Mouse (Mus musculus): ENCODE data around the gene E130114P18Rik.

The E130114P18Rik gene

DNA sequence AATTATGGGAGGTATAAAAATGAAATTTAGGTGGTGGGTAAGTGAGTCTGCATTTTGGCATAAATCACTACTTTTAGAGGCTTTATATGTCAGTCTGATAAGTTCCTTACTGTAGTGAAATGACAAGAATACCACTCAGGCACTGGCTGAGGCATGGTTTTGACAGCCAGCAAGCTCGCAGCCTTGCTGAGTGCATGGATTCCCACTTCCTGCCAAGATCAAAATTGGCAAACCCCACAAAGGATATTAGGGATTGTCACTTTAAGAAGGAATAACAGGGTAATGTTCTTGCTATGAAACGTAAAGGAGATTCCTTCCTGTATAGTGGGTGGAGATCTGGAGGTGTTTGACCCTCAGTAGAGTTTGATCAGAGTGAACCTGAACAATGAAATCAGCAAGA, 27.4 kb upstream of the E130114P18Rik start:
- no peak for DNase-seq (ENCODE audit: low read depth, low spot score)

DNA sequence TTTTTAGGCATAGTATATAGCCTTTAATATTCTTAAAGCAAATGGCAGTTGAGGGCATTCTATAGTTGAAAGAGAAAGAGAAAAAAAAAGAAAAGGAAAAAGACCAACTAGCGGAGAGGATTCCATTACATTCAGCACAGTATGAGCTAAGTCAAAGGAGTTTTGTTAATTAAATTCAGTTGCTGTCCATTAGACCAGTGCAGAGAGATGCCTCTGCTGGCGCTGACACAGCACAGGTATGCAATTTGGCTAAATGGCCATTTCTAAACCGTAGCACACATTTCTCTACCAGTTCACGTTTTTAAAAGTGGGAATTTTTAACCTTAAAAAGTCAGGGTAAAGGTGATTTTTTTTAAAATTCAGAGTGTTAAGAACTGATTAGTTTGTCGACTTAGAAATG, 26.8 kb upstream of the E130114P18Rik start:
- no peak for DNase-seq (ENCODE audit: low read depth, low spot score)

DNA sequence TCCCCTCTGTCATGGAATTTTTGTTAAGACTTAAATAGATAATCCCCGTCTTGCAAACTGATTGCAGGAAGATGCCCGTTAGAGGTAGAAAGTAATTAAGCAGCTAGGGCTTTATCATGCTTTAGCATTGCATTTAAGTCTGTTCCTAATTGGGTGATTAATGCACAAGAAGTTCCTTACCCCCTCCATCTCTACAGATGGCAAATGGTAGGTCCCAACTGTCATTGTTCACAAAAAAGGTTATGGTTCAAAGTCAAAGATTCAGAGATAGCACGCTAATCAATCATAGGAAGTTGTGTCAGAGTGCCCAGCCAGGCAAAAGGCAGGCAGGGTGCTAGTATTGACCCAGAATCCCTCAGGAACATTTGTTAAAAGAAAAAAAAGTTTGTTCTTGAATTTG, 25.9 kb upstream of the E130114P18Rik start:
- DNase-seq (ENCODE audit: low read depth, low spot score), result no peak

DNA sequence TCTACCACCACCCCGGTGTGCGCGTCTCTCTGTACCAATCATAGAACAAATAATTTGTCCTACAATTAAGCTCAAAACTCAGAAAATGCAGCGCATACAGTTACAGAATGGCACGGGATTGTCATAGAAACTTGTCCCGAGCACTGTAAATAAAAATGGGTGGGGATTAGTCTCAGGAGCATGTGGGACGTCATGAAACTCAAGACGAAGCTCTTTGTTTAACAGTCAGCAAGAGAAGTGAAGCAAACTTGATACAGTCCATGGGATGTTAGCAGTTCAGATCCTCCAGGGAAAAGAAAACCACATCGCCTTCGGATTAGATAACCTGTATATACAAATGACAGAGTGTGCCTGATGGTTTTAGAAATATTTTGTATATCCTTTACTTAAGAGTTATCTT, 18.6 kb upstream of the E130114P18Rik start:
- DNase-seq (ENCODE audit: low read depth, low spot score), result no peak

DNA sequence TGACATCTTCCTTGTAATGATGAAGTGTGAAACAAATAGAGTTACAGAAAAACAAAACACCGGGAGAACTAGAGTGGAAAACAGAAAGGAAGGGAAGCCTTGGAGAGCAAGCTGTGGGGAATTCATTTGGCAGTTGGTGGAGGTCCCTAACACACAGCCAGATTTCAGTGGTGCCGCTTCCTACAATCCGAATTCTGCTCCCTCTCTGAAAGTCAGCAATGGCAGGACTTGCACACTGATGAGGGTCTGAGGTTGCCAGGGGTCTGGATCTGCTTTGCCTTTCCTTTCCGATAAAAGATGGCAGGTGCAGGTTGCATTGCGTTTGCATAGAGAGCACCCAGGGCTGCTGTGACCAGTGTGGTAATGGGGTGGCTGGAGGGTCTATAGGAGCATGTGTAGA, 18.1 kb upstream of the E130114P18Rik start:
- DNase-seq (ENCODE audit: low read depth, low spot score), result no peak

DNA sequence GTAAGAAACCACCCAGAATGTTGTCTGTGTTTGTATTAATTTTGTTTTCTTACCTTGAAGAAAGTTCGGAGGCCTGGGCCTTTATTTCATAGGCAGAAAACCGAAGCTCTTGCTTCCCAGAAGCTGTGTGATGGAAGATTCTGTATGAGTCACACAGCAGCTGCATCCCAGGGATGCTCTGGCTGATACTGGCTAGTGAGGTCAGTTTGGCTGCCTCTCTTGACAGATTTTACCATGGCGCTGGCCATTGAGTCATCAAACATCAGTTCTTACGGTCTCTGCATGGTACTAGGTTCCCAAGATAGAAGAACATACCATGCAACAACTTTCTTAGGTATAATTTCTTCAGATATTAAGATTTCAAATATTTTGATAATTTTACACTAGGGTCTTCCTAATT, 17.0 kb upstream of the E130114P18Rik start:
- no peak for DNase-seq (ENCODE audit: low read depth, low spot score)

DNA sequence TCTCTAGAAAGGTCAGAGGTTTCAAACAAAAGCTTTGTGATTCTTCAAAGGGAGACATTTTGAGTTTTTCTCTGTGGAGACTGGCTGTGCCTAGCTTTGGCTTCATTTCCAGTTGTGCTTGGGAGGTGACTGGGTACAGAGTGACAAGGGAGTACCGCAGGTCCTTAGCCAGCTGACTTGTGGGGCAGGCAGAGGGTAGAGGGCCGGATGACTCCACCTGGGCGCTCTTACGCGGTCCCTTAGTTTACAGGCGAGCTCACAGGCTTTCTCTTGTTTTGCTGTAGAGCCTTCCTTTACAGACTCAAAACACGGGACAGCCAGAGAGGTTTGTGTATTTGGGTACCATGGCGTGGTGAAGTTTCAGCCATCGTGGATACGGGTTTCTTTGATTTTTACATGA, 16.1 kb upstream of the E130114P18Rik start:
- DNase-seq (ENCODE audit: low read depth, low spot score), result no peak

DNA sequence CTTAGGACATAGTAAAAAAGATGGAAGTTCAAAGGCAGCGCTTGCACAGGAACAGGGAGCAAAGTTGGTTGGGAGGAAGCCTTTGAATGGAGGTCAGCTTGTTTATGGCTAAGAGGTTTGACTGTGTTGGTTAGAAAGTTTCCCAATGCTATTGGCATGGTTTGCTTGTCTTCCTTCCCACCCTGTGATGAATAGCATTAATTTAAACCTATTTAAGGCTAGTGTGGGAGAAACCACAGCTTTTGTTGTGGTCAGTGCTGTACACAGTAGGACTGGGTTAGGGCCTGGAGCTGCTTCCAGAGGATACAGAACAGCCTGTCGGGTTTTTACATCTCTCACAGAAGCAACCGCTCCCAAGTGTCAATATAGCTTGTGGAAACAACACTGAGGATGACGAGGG, 10.7 kb upstream of the E130114P18Rik start:
- DNase-seq (ENCODE audit: low read depth, low spot score), result no peak

DNA sequence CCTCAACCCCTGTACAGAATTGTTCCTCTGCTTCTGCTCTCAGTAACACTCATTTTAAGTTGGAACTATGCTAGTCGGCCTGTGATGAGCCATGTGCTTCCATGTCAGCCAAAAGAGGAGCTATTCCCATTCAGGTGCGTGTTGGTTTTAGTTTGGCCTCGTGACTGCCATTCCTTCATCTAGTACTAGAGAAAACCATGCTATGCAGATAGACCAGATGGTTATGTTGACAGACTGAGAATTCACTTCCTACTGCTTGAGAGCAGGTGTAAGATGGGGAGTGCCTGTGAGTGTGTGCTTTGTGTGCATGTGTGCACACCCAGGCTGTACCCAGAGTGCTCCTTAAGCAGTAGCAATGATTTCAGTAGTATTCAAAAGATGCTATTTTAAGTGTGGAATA, 9.6 kb upstream of the E130114P18Rik start:
- DNase-seq (ENCODE audit: low read depth, low spot score), result no peak

DNA sequence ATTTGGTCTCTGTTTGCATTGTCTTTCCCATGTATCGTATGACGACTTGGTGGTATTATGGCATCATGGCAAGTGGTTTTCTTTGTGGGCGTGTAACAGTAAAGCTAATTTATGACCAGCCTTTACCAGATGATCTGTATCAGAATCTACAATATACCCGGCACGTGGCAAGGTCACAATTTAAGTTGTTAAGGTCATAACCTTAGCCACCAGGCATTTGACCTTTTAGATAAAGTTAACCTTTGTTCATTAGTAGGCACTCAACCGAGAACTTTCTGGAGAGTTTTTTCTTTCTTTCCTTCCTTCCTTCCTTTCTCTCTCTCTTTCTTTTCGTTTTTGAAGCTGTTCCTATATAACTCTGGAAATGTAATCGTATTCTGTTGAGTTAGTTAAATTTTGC, 8.7 kb upstream of the E130114P18Rik start:
- no peak for DNase-seq (ENCODE audit: low read depth, low spot score)

DNA sequence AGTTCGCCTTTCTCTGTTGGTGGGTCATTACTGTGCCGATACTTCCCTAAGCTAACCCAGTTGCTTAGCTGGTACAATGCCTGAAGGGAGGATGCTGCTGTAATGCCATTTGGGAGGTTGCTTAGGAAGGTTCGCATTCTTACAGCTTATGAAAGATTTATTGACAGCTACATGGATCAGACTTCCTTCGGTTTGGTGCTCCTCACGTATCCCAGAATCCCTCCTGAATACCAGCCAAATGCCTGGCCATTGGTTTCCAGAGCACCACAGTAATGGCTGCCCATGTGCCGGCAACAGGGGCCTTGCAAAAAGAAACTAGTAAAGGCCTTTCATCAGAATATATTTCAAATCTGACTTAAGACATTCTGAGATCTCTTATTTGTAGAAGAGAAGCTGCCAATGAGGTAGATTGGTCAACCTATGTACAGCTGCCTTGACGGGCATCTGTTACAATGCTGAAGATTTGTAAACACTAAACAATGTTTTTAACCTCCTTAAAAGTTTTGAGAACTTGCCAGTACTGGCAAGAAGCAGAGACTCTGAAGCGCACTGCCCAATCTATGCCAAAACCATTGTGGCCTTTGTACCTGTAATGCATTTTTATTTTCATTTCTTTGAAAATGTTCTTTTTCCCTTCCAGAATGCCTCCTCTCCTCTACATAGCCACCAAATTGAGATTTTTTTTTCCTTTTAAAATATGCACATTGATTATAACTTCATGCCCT, 7.8 kb upstream of the E130114P18Rik start:
- DNase-seq (ENCODE audit: low read depth, low spot score), result no peak

DNA sequence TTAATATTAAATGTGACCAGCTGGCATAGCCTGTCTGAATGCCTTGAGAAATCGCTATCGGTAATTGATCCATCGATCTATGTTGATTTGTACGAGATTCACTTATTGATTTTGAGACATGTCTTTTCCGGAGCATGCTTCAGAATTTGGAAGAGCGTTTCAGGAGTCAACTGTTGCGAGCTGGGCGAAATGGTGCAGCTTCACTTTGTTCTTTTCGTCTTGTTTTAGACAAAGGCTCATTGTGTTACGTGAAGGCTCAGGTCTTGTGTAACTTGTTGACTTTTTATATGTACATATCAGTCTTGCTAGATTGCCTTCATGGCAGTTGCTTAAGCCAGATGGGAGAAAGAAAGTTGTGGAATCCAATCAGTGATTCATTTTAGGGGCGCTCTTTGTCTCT, 6.4 kb upstream of the E130114P18Rik start:
- no peak for DNase-seq (ENCODE audit: low read depth, low spot score)

DNA sequence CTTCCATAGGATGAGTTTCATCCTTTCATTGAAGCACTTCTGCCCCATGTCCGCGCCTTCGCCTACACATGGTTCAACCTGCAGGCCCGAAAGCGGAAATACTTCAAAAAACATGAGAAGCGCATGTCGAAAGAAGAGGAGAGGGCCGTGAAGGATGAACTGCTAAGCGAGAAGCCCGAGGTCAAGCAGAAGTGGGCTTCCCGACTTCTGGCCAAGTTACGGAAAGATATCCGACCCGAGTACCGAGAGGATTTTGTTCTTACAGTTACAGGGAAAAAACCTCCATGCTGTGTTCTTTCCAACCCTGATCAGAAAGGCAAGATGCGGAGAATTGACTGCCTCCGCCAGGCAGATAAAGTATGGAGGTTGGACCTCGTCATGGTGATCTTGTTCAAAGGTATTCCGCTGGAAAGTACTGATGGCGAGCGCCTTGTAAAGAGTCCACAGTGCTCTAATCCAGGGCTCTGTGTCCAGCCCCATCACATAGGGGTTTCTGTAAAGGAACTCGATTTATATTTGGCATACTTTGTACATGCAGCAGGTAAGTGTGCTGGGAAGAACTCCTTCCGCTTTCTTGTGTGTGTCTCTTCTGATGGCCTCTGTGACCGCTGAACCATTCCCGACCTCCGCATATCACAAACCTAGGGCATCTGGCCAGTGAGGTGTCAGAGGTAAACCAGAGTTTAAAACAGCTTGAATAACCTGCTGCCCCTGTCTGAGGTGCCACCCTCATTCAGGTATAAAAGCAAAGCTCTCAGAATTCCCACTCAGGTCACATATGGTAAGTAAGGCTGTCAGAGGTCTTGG, 5.4 kb upstream of the E130114P18Rik start:
- no peak for DNase-seq (ENCODE audit: low read depth, low spot score)

DNA sequence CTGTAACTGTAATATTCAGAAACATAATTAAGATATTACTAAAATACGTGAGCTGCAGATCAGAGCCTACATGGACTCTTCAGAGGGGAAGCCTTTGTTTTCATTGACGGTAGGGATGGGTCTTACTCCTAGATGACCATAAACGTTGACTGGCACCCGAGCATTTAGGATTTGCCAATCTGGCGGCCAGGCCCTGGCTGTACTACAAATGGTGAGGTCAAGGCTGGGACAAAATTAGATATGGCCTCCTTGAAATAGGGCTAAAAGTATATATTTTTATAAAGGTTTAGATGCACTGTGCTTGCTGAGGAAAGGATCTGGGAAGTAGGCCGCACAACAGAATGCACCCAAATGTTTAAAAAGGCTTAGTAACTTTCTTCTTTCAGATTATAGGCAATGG, 4.6 kb upstream of the E130114P18Rik start:
- DNase-seq (ENCODE audit: low read depth, low spot score), result no peak

DNA sequence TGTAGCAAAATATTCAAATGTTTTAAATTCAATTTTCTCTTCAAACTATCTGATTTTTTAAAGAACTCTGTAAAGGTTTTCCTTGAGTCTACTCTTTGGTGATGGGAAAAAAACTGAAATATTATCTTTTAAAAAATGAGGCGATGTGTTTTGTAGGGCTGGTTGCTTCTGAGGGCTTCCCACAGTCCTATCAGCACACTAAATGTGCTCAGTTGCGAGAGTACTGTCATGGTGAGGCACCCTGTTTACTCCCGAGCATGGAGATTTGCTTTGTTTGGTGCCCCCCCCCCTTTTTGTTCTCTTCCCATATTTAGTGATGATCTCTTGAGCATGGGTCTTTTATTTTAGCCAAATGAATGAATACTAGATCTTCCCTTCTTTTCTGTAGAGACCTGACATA, 4.2 kb upstream of the E130114P18Rik start:
- no peak for DNase-seq (ENCODE audit: low read depth, low spot score)

DNA sequence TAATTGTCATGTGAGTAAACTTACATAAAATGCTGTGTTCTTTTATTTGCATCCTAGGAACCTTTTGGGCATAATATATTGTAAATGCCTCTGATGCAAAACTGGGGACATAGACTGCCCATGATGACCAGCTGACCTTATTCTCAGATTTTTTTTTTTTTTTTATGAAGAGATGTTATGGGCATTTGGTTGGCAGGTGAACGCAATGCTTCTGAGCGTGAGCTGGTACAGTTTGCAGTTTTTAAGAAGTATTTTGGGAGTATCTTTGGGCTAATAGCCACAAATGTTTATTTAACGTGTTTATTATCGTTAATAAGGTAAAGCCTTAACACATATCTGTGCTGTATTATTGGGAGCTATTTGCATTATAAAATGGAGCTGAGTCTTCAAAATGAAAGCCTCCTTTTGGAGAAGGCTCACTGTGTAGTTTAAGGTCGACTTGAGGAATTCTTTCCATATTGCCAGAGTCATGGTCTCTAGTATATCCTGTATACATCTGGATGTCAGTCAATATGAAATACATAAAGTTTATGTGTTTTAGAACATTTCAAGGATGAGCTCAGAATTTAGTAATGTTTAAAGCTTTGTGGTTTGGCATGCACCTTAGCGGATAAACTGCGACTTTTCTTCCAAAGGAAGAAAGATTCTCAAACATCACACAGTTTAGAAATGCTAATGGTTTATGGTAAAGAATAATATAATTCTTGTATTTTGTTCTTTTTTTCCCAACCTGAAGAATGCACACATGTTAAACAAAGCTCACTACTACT, 3.0 kb upstream of the E130114P18Rik start:
- DNase-seq (ENCODE audit: low read depth, low spot score), result no peak

DNA sequence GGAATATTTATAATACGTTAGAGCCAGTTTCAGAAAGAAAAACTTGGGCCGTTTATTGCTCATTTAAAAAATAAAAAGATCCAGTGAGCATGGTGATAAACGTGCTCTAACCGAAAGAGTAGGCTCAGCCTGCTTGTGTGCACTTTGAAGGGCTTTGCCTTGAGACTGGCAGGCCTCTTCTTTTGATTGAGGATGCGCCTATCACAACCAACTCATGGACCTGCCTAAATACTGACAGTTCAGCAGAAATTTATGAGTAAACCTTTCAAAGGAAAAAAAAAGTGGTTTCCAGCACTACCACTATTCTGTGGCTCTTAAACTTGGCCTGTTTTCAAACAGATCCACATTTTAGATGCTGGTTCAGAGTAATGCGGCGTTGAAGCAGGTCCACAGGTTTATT, 2.1 kb upstream of the E130114P18Rik start:
- DNase-seq (ENCODE audit: low read depth, low spot score), result no peak

DNA sequence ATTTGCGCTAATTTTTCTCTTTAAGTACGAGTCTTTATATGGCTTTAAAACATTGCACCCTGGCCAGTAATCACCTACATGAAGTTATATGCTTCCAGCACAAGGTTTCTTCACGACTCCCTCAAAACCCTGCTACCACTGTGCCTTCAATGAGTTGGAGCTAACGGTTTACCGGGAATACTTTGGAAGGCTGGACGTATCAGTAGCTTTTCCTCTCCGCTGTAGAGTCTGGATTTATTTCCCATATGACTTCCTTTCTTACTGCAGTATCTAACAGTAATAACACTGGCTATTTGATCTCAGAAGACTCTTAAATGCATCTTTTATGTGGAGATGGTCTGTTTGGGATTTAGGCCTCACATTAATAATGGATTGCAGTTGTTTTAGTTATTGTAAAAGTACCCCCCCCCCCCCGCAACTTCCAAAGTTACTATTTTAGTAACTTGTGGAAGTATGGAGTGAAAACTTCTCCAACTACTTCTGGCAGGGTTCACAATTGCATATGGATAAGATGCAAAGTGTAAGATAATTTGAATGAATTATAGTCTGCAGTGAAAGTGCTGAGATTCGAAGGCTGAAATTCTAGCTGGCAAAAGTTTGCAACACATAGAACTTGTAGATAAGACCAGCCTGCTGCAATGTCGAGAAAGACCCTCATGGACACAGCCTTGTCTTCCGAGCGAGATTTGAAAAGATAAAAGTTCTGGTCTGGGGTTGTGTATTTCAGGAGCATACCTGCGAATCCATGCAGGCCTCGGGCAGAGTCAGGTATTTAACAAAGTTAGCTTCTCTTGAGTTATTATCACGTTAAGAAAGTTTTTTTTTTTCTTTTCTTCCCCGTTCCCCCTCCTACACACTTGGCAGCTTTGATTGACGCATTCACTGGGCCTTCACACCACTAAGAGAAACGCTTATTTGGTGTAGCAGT, 1.4 kb upstream of the E130114P18Rik start:
- no peak for DNase-seq (ENCODE audit: low read depth, low spot score)

DNA sequence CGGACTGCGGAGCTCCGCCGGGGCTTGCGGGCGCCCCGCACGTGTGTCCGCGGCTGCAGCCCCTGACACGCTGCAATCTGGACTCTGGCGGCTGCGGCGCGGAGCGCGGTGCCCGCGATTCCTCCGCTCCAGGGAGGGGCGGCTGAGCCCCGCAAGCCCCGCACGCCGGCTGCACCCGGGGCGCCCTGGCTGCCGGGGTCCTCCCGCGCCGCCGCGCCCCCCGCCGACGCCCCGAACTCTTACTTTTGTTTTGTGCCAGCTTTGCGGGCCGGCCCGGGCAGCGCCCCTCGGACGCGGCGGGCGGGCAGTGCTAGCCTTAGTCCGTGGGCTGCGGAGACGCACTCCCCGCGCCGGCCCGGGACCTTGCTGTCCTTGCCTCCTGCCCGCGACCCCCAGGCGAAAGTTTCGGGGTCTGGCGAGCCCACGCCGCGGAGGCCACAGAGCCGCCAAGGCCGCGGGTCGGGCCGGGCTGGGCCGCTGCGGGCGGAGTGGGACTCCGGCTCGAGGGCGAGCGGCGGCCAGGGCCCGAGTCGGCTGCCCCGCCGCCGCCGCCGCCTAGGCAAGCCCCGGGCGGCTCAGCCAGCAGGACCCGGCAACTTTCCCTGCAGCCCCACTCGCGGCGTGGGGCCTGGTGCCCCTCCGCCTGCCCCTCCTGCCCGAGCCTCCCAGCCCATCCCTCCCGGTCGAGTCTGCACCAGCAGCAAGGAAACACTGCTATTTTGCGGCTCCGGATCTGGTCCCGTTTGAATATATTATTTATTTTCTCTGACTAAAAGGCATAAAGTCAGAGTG, 529 bp upstream of the E130114P18Rik start:
- DNase-seq (ENCODE audit: low read depth, low spot score), result no peak

DNA sequence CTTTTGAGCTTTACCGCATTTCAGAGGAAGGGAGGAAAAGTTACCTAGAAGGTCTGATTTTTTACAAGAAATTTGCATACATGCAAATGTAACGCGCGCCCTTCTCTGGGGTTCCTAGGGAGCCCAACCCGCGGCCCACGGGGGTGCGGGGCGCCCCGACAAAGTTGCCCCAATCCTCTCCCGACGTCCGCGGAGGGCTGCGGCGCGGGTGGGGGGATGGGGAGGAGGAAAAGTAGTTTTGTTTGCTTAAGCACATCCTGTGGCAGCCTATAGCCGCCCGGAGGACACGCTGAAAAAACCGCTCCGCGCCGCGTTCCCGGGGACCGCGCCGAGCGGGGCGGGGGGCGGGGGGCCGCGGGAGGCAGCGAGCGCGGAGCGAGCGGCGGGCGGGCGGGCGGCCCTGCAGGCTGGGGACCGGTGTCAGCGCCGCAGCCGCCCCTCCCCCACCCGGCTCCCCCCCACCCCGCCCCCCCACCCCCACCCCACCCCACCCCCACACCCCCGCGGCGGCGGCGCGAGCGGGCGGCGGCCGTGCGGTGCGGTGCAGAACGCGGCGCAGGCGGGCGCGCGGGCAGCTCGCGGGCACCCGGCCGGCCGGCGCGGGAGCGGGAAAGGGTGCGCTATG, 685 bp downstream of the E130114P18Rik start:
- DNase-seq (ENCODE audit: low read depth, low spot score), result no peak
